Mouse (Mus musculus): ENCODE measurements around the gene Cby1. TPM values are rescaled to one million over a fixed set of nuclear protein-coding genes. Genes with fewer than 3 reads are reported as not detected.

The Cby1 gene
- polyA plus RNA-seq, 1 experiment from 2014 or later: 99.6 TPM

- H3K4me2 ChIP-seq: peak overlapping the region; percentile 93; the same call in 1 of the 2 replicates
- peaks cover 39% of the 10 kb centered on the region for H3K4me1 ChIP-seq
- H3K9me3 ChIP-seq: no peaks in the 10 kb centered on the region
- H3K27ac ChIP-seq: no peak overlapping the region
- no peak for ATAC-seq (replicated peaks)
- no peaks in the 10 kb centered on the region for H3K27me3 ChIP-seq (replicated peaks)
- no peak overlapping the region for H3K9ac ChIP-seq
- 71% methylated on average over 5 of the region's 5 CpGs for WGBS
- H3K36me3 ChIP-seq (replicated peaks): no peaks in the 10 kb centered on the region; the same call in 1 of the 2 replicates
- no peak overlapping the region for H3K4me3 ChIP-seq
Observed at GRCm38 (mm10) chr15:79692334-79692733, 33.3 kb downstream of the Cby1 start.

GRCm38 (mm10) chr15:79693740-79694139 is 34.7 kb downstream of the Cby1 start:
- H3K4me3 ChIP-seq: no peak overlapping the region
- no peaks in the 10 kb centered on the region for H3K9me3 ChIP-seq
- no peak overlapping the region for H3K4me2 ChIP-seq
- H3K27ac ChIP-seq: no peak overlapping the region
- H3K9ac ChIP-seq: no peak overlapping the region
- 90% methylated on average over 11 of the region's 11 CpGs for WGBS
- H3K36me3 ChIP-seq (replicated peaks): no peaks in the 10 kb centered on the region; the same call in 1 of the 2 replicates
- H3K4me1 ChIP-seq: peaks cover 33% of the 10 kb centered on the region
- ATAC-seq (replicated peaks): no peak
- no peaks in the 10 kb centered on the region for H3K27me3 ChIP-seq (replicated peaks)

- 91% methylated on average over 4 of the region's 4 CpGs for WGBS
- H3K4me1 ChIP-seq: peaks cover 31% of the 10 kb centered on the region
Observed at GRCm38 (mm10) chr15:79694512-79694911, 35.5 kb downstream of the Cby1 start.

GRCm38 (mm10) chr15:79695516-79695915 is 36.5 kb downstream of the Cby1 start:
- H3K9me3 ChIP-seq: no peaks in the 10 kb centered on the region
- H3K36me3 ChIP-seq (replicated peaks): no peaks in the 10 kb centered on the region; the same call in 1 of the 2 replicates
- H3K4me2 ChIP-seq: no peak overlapping the region
- H3K4me3 ChIP-seq: no peak overlapping the region
- peaks cover 25% of the 10 kb centered on the region for H3K4me1 ChIP-seq
- H3K27ac ChIP-seq: no peak overlapping the region
- no peak for ATAC-seq (replicated peaks)
- no peaks in the 10 kb centered on the region for H3K27me3 ChIP-seq (replicated peaks)
- H3K9ac ChIP-seq: no peak overlapping the region
- 79% methylated on average over 3 of the region's 3 CpGs for WGBS

More at GRCm38 (mm10) chr15:79694512-79694911, 35.5 kb downstream of the Cby1 start:
- Histone ChIP-seq H3K27me3 (replicated peaks) (no peaks in the 10 kb centered on the region), H3K4me2 (no peak overlapping the region), H3K4me3 (no peak overlapping the region), H3K27ac (no peak overlapping the region), H3K9me3 (no peaks in the 10 kb centered on the region), H3K36me3 (replicated peaks) (no peaks in the 10 kb centered on the region; the same call in 1 of the 2 replicates), H3K9ac (no peak overlapping the region)
- ATAC-seq (replicated peaks): no peak

- H3K4me1 ChIP-seq: peaks cover 24% of the 10 kb centered on the region
- no peak overlapping the region for H3K27ac ChIP-seq
- no peak for ATAC-seq (replicated peaks)
- H3K9me3 ChIP-seq: no peaks in the 10 kb centered on the region
- no peak overlapping the region for H3K9ac ChIP-seq
- 97% methylated on average over 2 of the region's 2 CpGs for WGBS
- no peaks in the 10 kb centered on the region; the same call in 1 of the 2 replicates for H3K36me3 ChIP-seq (replicated peaks)
- no peaks in the 10 kb centered on the region for H3K27me3 ChIP-seq (replicated peaks)
- no peak overlapping the region for H3K4me3 ChIP-seq
- H3K4me2 ChIP-seq: no peak overlapping the region
Observed at GRCm38 (mm10) chr15:79696508-79696907, 37.5 kb downstream of the Cby1 start.

- no peak overlapping the region for H3K4me3 ChIP-seq
- no peak overlapping the region for H3K9ac ChIP-seq
- ATAC-seq (replicated peaks): no peak
- H3K27me3 ChIP-seq (replicated peaks): no peaks in the 10 kb centered on the region
- 67% methylated on average over 6 of the region's 6 CpGs for WGBS
- no peaks in the 10 kb centered on the region; the same call in 1 of the 2 replicates for H3K36me3 ChIP-seq (replicated peaks)
- peak overlapping the region; percentile 45; the same call in 1 of the 2 replicates for H3K27ac ChIP-seq
- no peaks in the 10 kb centered on the region for H3K9me3 ChIP-seq
- no peak overlapping the region for H3K4me2 ChIP-seq
- H3K4me1 ChIP-seq: peaks cover 19% of the 10 kb centered on the region
Observed at GRCm38 (mm10) chr15:79697011-79697410, 38.0 kb downstream of the Cby1 start.

GRCm38 (mm10) chr15:79697558-79698187 is 38.7 kb downstream of the Cby1 start:
- Histone ChIP-seq H3K27ac (peak overlapping the region; percentile 45; the same call in 1 of the 2 replicates), H3K9ac (no peak overlapping the region), H3K9me3 (no peaks in the 10 kb centered on the region), H3K4me3 (no peak overlapping the region), H3K4me2 (no peak overlapping the region), H3K27me3 (replicated peaks) (no peaks in the 10 kb centered on the region), H3K4me1 (peaks cover 12% of the 10 kb centered on the region), H3K36me3 (replicated peaks) (no peaks in the 10 kb centered on the region; the same call in 1 of the 2 replicates)
- no peak for ATAC-seq (replicated peaks)
- 84% methylated on average over 9 of the region's 9 CpGs for WGBS

GRCm38 (mm10) chr15:79706603-79707214 is 47.7 kb downstream of the Cby1 start:
- H3K36me3 ChIP-seq (replicated peaks): peaks cover 8% of the 10 kb centered on the region
- no peak overlapping the region for H3K4me2 ChIP-seq
- no peak overlapping the region for H3K27ac ChIP-seq
- ATAC-seq (replicated peaks): no peak
- H3K27me3 ChIP-seq (replicated peaks): no peaks in the 10 kb centered on the region
- 92% methylated on average over 17 of the region's 17 CpGs for WGBS
- no peaks in the 10 kb centered on the region for H3K9me3 ChIP-seq
- no peak overlapping the region for H3K4me3 ChIP-seq
- no peak overlapping the region for H3K9ac ChIP-seq
- H3K4me1 ChIP-seq: no peaks in the 10 kb centered on the region

- Histone ChIP-seq H3K9ac (no peak overlapping the region), H3K4me2 (no peak overlapping the region), H3K27me3 (replicated peaks) (no peaks in the 10 kb centered on the region), H3K4me1 (no peaks in the 10 kb centered on the region), H3K27ac (no peak overlapping the region), H3K9me3 (no peaks in the 10 kb centered on the region), H3K36me3 (replicated peaks) (peaks cover 20% of the 10 kb centered on the region), H3K4me3 (no peak overlapping the region)
- 93% methylated on average over 5 of the region's 5 CpGs for WGBS
- ATAC-seq (replicated peaks): no peak
Observed at GRCm38 (mm10) chr15:79708229-79708822, 49.3 kb downstream of the Cby1 start.

- Histone ChIP-seq H3K36me3 (replicated peaks) (peaks cover 59% of the 10 kb centered on the region), H3K4me2 (no peak overlapping the region), H3K27me3 (replicated peaks) (no peaks in the 10 kb centered on the region), H3K27ac (no peak overlapping the region), H3K4me3 (no peak overlapping the region), H3K9ac (no peak overlapping the region), H3K9me3 (no peaks in the 10 kb centered on the region), H3K4me1 (no peaks in the 10 kb centered on the region)
- no peak for ATAC-seq (replicated peaks)
- WGBS: 96% methylated on average over 7 of the region's 7 CpGs
Observed at GRCm38 (mm10) chr15:79715646-79716045, 56.6 kb downstream of the Cby1 start.

GRCm38 (mm10) chr15:79716710-79717109 is 57.7 kb downstream of the Cby1 start:
- Histone ChIP-seq H3K4me1 (no peaks in the 10 kb centered on the region), H3K36me3 (replicated peaks) (peaks cover 55% of the 10 kb centered on the region), H3K27me3 (replicated peaks) (no peaks in the 10 kb centered on the region), H3K4me3 (no peak overlapping the region), H3K27ac (no peak overlapping the region), H3K9ac (no peak overlapping the region), H3K9me3 (no peaks in the 10 kb centered on the region), H3K4me2 (no peak overlapping the region)
- ATAC-seq (replicated peaks): no peak
- WGBS: 83% methylated on average over 6 of the region's 6 CpGs

All from midbrain, embryonic 15.5 days (tissue).